Mouse (Mus musculus): ENCODE results near the gene Lat2. TPM values are rescaled to one million over a fixed set of nuclear protein-coding genes. Genes with fewer than 3 reads are reported as not detected.

Gene Lat2
- polyA plus RNA-seq, 1 experiment from 2014 or later, result 3.6 TPM

Small RNAs within 50 kb of the gene (microRNA-seq; reads per million reads assigned to microRNA genes)
- gene Mir7228, result not detected

Other genes with a start within 250 kb of the Lat2 start
- gene Gtf2ird1, start 158.3 kb downstream of the Lat2 start, polyA plus RNA-seq (2015; fragmentation: Nextera tagmentation; extraction: Ambion mirVana), result 73.8 and 76.9 TPM in 2 replicates
- 4.1 and 4.3 TPM in 2 replicates for gene Clip2, start 62.6 kb downstream of the Lat2 start, polyA plus RNA-seq (2015; fragmentation: Nextera tagmentation; extraction: Ambion mirVana)
- gene Syna, start 54.9 kb downstream of the Lat2 start, polyA plus RNA-seq (2015; fragmentation: Nextera tagmentation; extraction: Ambion mirVana), result 0.09 and 0.27 TPM in 2 replicates
- 302 TPM in 2 replicates for gene Rfc2, start 33.7 kb downstream of the Lat2 start, polyA plus RNA-seq (2015; fragmentation: Nextera tagmentation; extraction: Ambion mirVana)
- gene Eif4h, start 24.5 kb upstream of the Lat2 start, polyA plus RNA-seq (2015; fragmentation: Nextera tagmentation; extraction: Ambion mirVana), result 492 and 502 TPM in 2 replicates
- gene Limk1, start 73.6 kb upstream of the Lat2 start, polyA plus RNA-seq (2015; fragmentation: Nextera tagmentation; extraction: Ambion mirVana), result 4.9 and 5.2 TPM in 2 replicates
- gene Eln, start 132.3 kb upstream of the Lat2 start, polyA plus RNA-seq (2015; fragmentation: Nextera tagmentation; extraction: Ambion mirVana), result 35.9 and 46.1 TPM in 2 replicates